Mouse (Mus musculus) kidney, adult 8-10 months (tissue): ENCODE results near the gene Celf5.

Experiments used
- DNase-seq, 2 experiments: peaks; one replicate each; pipeline ENCODE4 v3.0.0; 2022

Celf5 gene

GRCm38 (mm10) chr10:81470454-81470853 lies 12.1 kb downstream of the Celf5 start:
- DNase-seq, result no peak

- no peak for DNase-seq
These were observed 13.3 kb downstream of the Celf5 start for GRCm38 (mm10) chr10:81469253-81469652.

GRCm38 (mm10) chr10:81467670-81468235 lies 14.8 kb downstream of the Celf5 start:
- DNase-seq, result no peak

GRCm38 (mm10) chr10:81466881-81467280 lies 15.6 kb downstream of the Celf5 start:
- no peak for DNase-seq

GRCm38 (mm10) chr10:81466066-81466465 lies 16.4 kb downstream of the Celf5 start:
- DNase-seq, result no peak

GRCm38 (mm10) chr10:81465265-81465645 lies 17.3 kb downstream of the Celf5 start:
- no peak for DNase-seq

- DNase-seq, result peak; percentile 30 to 38
These were observed 17.9 kb downstream of the Celf5 start for GRCm38 (mm10) chr10:81464405-81465264.

- DNase-seq, result no peak
These were observed 19.0 kb downstream of the Celf5 start for GRCm38 (mm10) chr10:81463531-81463930.

GRCm38 (mm10) chr10:81462917-81463316 lies 19.6 kb downstream of the Celf5 start:
- DNase-seq, result no peak

GRCm38 (mm10) chr10:81462415-81462804 lies 20.1 kb downstream of the Celf5 start:
- no peak for DNase-seq

- DNase-seq, result no peak
These were observed 20.7 kb downstream of the Celf5 start for GRCm38 (mm10) chr10:81461673-81462414.

- no peak for DNase-seq
These were observed 21.6 kb downstream of the Celf5 start for GRCm38 (mm10) chr10:81460951-81461350.

GRCm38 (mm10) chr10:81460471-81460870 lies 22.0 kb downstream of the Celf5 start:
- DNase-seq, result no peak

GRCm38 (mm10) chr10:81459399-81459798 lies 23.1 kb downstream of the Celf5 start:
- DNase-seq, result no peak

GRCm38 (mm10) chr10:81458267-81458666 lies 24.2 kb downstream of the Celf5 start:
- DNase-seq, result no peak

GRCm38 (mm10) chr10:81457624-81458023 lies 24.9 kb downstream of the Celf5 start:
- DNase-seq, result no peak

GRCm38 (mm10) chr10:81456983-81457563 lies 25.4 kb downstream of the Celf5 start:
- no peak for DNase-seq

GRCm38 (mm10) chr10:81455181-81455895 lies 27.2 kb downstream of the Celf5 start, which contains the start of gene Nfic:
Nfic (minus strand) TSS chr10:81455635.
- no peak for DNase-seq

- no peak for DNase-seq
These were observed 28.4 kb downstream of the Celf5 start for GRCm38 (mm10) chr10:81454106-81454505.

- no peak for DNase-seq
These were observed 29.6 kb downstream of the Celf5 start for GRCm38 (mm10) chr10:81452947-81453288.

GRCm38 (mm10) chr10:81452237-81452946 lies 30.1 kb downstream of the Celf5 start:
- DNase-seq, result no peak

- no peak for DNase-seq
These were observed 31.2 kb downstream of the Celf5 start for GRCm38 (mm10) chr10:81451365-81451745.
